Mouse (Mus musculus) gastrocnemius, postnatal 10 days (tissue): Measurements from ENCODE around the gene Olfr1442. TPM values are rescaled to one million over a fixed set of nuclear protein-coding genes. Genes with fewer than 3 reads are reported as not detected.
"Not testable (repeated sequence)": the region's sequence is repeated elsewhere in the genome, so short reads cannot be mapped to it uniquely, and the experiment has no call there.

Experiments used
- DNase-seq: peaks from one replicate; pipeline ENCODE4 v3.0.0; 2021; ENCODE audit warnings: mixed read lengths
- long read RNA-seq, 2 experiments: library from polyadenylated mRNA; stranded (forward); transcript quantifications; one replicate each; pipeline ENCODE4 v2.0.0; 2021
- total RNA-seq, 2 experiments: library from RNA; stranded (reverse); gene quantifications; 2 replicates each; pipeline ENCODE4 v1.2.3; 2021

Gene Olfr1442
- not detected for total RNA-seq
- long read RNA-seq, experiment 1 = 0 reads
- long read RNA-seq, experiment 2 = 0 reads

DNA sequence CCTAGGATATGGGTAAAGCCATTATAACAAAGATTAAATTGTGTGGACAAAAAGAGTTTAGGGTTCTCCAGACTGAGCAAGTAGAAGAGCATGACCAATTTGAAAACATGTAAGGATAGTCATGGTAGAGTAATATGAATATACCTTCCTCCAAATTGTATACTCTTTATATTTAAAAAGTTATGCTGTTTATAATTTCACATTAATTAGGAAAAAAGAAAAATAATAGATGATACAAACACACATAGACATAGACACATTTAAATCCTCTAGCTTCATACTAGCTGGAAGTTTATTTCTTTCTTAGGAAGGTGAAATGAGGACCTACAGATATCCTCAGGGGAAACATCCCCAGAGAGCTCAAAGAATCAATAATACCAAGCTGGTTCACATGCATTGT, at the start of gene Olfr1442:
TSS of gene Olfr1442 (plus strand) at position 301 of the 400 bp plus-strand sequence.
- DNase-seq = no peak

GRCm38 (mm10) chr19:12633176-12633575, 37.1 kb upstream of the Olfr1442 start, which contains the start of gene Glyat:
Gene Glyat (plus strand): TSS chr19:12633308.
- no peak for DNase-seq

DNA sequence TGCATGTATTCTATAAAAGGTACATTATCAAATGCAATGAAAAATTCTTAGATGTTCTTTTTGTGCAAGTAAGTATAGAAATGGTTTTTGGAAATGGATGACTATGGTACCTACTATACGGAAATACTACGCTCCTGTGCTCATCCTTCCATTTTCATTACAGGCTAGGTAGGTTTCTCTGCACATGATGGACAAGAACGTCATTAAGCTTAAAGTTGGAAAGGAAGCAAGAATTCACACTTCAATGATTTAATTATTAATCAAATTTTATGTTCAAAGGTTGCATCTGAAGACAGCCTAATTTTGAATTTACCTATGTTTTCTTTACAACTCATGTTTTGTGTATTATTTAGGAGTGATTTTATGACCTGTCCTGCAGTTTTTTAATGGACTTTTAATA, 36.0 kb upstream of the Olfr1442 start:
- no peak for DNase-seq

DNA sequence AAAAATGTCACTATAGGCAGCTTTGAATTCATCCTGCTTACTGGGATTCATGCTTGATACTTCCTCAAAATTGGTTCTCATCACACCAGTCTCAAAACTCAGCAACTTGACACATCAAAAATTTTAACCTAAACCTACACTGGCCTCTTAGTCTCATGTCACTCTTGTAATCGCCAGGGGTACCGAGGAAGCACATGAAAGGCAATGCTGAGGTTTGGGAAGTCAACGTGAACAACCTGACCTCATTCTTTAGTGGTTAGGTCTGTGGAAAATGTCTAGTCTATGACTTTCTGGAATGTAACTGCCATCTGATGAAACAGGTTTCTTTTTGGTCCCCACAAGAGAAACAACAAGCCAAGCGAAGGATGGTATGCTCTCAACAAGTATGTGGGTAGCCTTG, 35.3 kb upstream of the Olfr1442 start:
- no peak for DNase-seq

DNA sequence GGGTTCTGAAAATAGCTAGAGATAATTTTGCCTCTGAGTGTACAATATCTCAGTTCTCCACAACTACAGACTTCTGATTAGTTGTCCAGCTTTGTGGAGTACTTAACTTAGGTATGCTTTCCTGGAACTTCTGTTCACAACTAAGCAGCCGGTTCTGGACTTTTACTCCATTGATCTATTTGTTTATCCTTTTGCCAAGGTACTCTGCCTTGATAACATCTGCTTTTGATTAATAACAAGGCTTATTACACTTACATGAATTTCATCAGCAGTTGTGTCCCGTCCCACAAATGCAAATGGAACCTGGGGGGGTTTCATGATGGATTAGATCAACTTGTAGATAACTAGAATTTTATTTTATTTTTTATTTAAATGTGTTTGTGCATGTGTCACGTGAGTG, 33.4 kb upstream of the Olfr1442 start:
- DNase-seq = no peak

- DNase-seq = no peak
Measured at GRCm38 (mm10) chr19:12638049-12638448, 32.2 kb upstream of the Olfr1442 start.

DNA sequence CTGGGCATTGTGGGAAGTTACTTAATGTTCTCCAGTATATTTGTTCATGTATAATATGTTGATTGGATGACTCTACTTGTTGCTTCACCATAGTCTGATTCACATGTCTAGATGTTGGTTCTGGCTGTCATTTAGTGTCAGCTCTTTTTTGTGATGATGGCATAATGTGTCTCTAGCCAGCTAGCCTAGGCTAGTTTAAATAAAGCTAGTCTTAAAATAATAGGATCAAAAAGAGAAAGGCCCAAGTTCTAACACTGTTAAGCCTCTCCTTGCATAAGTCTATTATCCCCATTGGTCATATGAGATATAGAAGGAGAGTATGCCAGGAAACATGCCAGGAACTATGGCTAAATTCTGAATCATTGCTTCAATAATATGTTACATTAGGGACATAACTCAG, 20.7 kb upstream of the Olfr1442 start:
- no peak for DNase-seq

- no peak for DNase-seq
Measured at GRCm38 (mm10) chr19:12666156-12666555, 4.1 kb upstream of the Olfr1442 start.

DNA sequence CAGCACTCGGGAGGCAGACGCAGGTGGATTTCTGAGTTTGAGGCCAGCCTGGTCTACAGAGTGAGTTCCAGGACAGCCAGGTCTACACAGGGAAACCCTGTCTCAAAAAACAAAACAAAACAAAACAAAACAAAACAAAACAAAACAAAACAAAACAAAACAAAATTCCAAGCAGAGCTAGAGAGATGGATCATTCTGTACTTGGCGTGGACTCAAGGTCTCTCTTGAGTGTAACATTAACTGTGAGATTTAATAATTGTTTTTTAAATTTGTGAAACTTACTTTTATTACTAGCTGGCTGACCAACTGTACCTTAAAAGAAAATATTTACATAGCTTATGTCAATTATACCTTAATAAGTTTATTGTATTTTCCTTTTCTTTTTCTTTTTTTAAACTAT, 1.6 kb upstream of the Olfr1442 start:
- not testable (repeated sequence) for DNase-seq

DNA sequence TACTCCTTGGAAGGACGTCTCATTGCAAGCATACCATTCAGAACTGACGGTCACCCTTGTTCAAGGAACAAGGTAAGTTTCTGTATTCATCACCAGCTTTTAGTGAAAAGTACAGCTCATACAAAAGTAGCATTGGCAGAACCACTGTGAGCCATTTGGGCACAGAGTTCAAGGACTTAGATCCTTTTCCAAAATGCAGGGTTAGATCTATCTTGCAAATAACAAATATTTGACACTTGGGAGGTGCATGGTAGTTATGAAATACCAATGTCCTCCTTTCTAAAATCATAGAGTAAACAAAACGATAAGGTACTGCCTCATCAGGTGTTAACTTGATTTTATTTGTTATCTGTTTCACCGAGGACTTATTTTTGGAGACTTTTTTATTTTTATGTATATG, 812 bp downstream of the Olfr1442 start:
- no peak for DNase-seq

DNA sequence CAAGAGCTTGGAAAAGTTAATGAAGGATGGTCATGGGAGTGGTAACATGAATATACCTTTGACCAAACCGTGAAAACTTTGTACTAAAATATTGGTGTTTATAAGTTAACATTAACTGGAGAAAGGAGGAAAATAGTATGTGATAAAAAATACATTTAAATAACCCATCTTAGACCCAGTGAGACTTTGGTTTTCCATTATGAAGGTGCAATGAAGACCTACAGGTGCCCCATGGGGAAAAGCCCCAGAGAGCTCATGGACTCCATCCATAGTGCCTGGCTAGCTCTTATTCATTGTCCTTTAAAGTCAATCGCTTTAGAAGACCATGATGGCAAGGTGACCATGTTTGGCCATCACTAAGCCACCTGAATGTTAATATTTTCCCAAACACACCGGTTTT, 7.6 kb downstream of the Olfr1442 start, which contains the start of gene Olfr1443:
TSS of gene Olfr1443 (plus strand) at position 301 of the 400 bp plus-strand sequence.
- DNase-seq = no peak

- DNase-seq = no peak
Measured at GRCm38 (mm10) chr19:12684638-12685037, 14.4 kb downstream of the Olfr1442 start.

- DNase-seq = no peak
Measured at GRCm38 (mm10) chr19:12685231-12685630, 15.0 kb downstream of the Olfr1442 start.

GRCm38 (mm10) chr19:12695590-12695989, 25.4 kb downstream of the Olfr1442 start, which contains the start of gene Keg1:
Gene Keg1 (plus strand): TSS chr19:12695786.
- DNase-seq = no peak

DNA sequence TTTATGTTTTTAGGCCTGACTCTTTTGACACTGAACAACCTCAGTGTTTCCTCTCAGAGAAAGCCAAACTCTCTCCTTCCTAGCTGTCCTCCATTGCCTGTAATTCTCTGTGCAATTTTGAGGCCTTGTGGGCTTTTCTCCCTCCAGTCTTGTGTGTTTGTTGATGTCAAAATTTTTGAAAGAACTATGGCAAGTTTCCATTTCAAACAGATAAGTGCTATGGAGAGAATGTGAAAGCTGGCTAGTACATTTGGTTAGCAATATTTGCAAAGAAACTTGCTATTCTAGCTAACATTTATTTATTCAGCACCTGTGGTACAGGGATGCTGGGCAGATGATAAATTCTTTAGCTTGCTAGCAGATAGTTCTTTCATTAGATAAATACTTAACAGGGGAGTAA, 26.0 kb downstream of the Olfr1442 start:
- DNase-seq = no peak

DNA sequence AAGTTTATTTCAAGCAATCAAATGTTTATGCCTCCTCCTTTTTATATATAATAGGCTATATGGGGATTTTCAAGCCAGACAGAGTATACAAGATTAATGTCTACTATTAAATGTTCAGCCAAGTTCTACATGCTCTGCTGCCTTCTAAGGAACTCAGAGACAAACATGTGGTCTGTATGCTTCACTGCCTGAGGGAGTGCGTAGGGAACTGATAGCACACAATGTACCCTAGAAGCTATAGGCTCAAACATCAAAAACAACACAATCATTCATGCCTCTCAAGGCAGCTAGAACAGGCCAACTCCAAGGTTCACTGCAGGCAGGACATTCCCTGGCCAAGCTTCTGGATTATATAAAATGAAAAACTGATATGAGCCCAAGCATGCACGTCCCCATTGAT, 38.2 kb downstream of the Olfr1442 start:
- no peak for DNase-seq

GRCm38 (mm10) chr19:12708986-12709385, 38.7 kb downstream of the Olfr1442 start:
- no peak for DNase-seq

GRCm38 (mm10) chr19:12719189-12719588, 49.0 kb downstream of the Olfr1442 start:
- DNase-seq = no peak

GRCm38 (mm10) chr19:12720463-12720862, 50.2 kb downstream of the Olfr1442 start:
- no peak for DNase-seq

DNA sequence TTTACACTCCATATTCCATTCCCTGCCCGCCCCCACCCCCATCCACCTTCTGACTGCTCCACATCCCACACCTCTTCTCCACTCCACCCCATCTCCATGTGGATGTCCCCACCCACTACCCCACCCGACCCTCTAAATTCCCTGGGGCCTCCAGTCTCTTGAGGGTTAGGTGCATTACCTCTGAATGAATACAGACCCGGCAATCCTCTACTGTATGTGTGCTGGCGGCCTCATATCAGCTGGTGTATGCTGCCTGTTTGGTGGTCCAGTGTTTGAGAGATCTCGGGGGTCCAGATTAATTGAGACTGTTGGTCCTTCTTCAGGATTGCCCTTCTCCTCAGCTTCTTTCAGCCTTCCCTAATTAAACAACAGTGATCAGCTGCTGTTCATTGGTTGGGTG, 50.7 kb downstream of the Olfr1442 start:
- not testable (repeated sequence) for DNase-seq

DNA sequence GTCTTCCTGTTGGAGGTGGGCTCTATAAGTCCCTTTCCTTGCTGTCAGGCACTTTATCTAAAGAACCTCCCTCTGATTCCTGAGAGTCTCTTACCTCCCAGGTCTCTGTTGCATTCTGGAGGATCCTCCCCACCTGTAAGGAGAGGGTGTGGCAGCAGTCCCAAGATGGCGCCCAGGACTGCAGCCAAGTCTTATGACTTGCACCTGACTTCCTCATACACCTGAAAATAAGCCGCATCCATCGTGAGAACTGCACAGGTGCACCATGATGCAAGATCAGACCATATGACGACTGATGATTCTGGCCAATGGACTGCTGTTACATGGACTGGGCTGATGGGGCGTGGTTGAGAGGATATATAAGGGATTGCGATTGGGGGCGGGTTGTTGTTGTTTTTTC, 51.4 kb downstream of the Olfr1442 start:
- DNase-seq = not testable (repeated sequence)

DNA sequence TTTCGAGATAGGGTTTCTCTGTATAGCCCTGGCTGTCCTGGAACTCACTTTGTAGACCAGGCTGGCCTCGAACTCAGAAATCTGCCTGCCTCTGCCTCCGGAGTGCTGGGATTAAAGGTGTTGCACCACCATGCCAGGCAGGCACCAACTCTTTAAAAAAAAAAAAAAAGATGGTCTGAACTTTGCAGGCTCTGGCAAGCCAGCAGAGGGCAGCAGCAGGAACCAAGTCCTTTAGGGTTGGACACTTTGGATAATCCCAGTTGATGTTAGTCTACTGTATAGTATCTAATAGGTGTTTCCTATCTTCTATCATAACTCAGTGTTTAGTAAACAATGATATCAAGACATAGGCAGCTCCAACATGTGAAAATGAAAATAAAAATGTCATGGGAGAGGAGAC, 52.1 kb downstream of the Olfr1442 start:
- peak; percentile 44 for DNase-seq

DNA sequence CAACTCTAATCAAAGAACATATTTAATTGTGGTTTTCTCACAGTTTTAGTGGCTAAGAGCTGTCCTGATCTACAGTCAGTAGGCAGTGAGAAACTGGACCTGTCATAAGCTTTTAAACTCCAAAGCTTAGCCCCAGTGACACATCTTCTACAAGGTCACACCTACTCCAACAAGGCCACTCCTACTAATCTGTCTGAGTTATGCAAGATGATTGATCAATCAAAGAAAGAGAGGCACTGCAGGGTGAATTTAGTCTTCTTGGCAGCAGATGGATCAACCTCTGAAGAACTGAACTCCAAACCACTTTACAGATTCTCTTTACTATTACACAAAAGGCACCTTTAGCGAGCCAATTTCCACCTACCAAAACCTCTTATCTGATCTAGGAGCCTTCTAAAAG, 55.6 kb downstream of the Olfr1442 start:
- DNase-seq = no peak
